Mouse (Mus musculus) ovary, adult 2 months (tissue): ENCODE measurements around the gene Gm10697. TPM values are rescaled to one million over a fixed set of nuclear protein-coding genes. Genes with fewer than 3 reads are reported as not detected.

Experiments used
- polyA plus RNA-seq: library from polyadenylated mRNA; depleted of rRNA; stranded (reverse); fragments of >200 nt; gene quantifications from 2 replicates; pipeline ENCODE4 v1.2.3, GENCODE M21; 2012; rRNA removed

The Gm10697 gene
- polyA plus RNA-seq = not detected in 2 replicates

GRCm38 (mm10) chr3:94072544-94072943 lies at the start of gene Gm10697:
Gm10697 (minus strand) TSS chr3:94072644.

DNA sequence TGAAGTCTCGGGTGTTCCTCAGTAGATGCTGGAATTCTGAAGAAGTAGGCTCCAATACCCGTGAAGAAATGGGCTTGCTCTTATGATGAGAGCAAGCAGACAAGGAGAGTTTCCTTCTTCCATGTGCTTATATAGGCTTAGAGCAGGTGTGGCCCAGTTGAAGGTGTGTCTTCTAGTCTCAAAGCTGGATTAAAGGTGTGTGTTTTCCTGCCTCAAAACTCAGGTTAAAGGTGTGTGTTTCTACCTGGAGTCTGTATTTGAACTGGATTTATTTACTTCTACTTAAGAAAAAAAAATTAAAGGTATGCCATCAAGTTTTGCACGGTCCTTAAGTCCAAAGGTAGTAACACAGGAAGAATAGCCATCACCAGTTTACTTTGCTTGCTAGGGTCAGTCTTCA lies 17.7 kb downstream of the Gm10697 start, which contains the start of gene Gm9125:
Gm9125 (minus strand) TSS at position 101 of the 400 bp plus-strand sequence.

Other genes starting within 250 kb of the Gm10697 start
- gene Tdpoz3, start 246.6 kb downstream of the Gm10697 start, polyA plus RNA-seq = not detected in 2 replicates
- gene Gm9117, start 129.1 kb downstream of the Gm10697 start, polyA plus RNA-seq = not detected in 2 replicates
- gene Tdpoz5, start 111.3 kb downstream of the Gm10697 start, polyA plus RNA-seq = not detected in 2 replicates
- gene Gm9125, start 17.8 kb downstream of the Gm10697 start, polyA plus RNA-seq = not detected in 2 replicates
- gene Gm10696, start 105.5 kb upstream of the Gm10697 start, polyA plus RNA-seq = not detected in 2 replicates
- not detected in 2 replicates for gene Gm5286, start 124.1 kb upstream of the Gm10697 start, polyA plus RNA-seq
- gene Gm4778, start 191.4 kb upstream of the Gm10697 start, polyA plus RNA-seq = not detected in 2 replicates
- gene Them4, start 237.4 kb upstream of the Gm10697 start, polyA plus RNA-seq = 0.36 and 0.54 TPM in 2 replicates